Mouse (Mus musculus) heart, adult 9 months (tissue): ENCODE data around the gene Rorc.

Source experiments
- DNase-seq, 2 experiments: peaks; one replicate each; pipeline ENCODE4 v3.0.0; 2022; ENCODE audit warnings: low spot score in 2 of 2

Gene Rorc

GRCm38 (mm10) chr3:94413031-94413679, 40.6 kb downstream of the Rorc start, which contains the start of gene Tdrkh:
Tdrkh (plus strand) TSS chr3:94413273.
- DNase-seq: peak; percentile 92 to 94

- DNase-seq: no peak
Measured at GRCm38 (mm10) chr3:94430980-94431379, 58.4 kb downstream of the Rorc start.

- DNase-seq: no peak
Measured at GRCm38 (mm10) chr3:94434305-94434704, 61.7 kb downstream of the Rorc start.

GRCm38 (mm10) chr3:94436420-94436819, 63.8 kb downstream of the Rorc start:
- DNase-seq: no peak

GRCm38 (mm10) chr3:94441182-94441581, 68.6 kb downstream of the Rorc start:
- DNase-seq: no peak

- DNase-seq: peak; percentile 92
Measured at GRCm38 (mm10) chr3:94442951-94443596, 70.5 kb downstream of the Rorc start, which contains the start of gene Mrpl9. Mrpl9 (plus strand) TSS chr3:94443318.

GRCm38 (mm10) chr3:94443597-94443964, 71.0 kb downstream of the Rorc start, which contains the start of gene Oaz3:
Oaz3 (minus strand) TSS chr3:94443915.
- DNase-seq: no peak
